Mouse (Mus musculus): ENCODE results near the gene Pi4ka. TPM values are rescaled to one million over a fixed set of nuclear protein-coding genes. Genes with fewer than 3 reads are reported as not detected.

Gene Pi4ka
- 100 to 1,000 TPM; 324 to 328 TPM for total RNA-seq (2021)

DNA sequence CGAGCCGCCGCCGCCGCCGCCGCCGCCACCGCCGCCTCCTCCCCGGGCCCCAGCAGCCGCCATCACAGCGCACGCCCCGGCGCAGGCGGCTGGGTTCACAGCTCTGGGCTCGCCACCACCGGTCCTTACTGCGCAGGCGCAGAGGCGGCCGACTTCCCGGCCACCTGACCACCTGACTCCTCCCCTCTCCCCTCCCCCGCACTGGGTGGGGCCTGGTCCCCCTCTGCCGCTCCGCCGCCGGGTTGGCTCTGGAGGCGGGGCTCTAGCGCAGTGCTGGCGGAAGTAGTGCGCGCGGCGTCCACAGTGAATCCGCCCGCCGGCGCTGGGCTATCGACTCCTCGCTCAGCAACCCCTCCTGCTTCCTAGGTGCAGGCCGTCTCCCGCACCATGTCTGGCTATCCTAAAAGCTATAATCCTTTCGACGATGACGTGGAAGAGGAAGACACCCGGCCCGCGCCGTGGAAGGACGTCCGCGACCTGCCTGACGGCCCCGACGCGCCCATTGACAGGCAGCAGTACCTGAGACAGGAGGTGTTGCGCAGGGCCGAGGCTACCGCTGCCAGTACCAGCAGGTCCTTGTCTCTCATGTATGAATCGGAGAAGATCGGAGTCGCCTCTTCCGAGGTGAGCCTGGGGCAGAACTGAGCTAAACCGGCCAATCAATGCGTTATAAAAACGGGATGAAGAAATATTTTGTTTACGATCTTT is at the start of gene Pi4ka, which contains the start of gene Snap29:
TSS of gene Pi4ka (minus strand) at position 579 of the 708 bp plus-strand sequence.
TSS of gene Snap29 (plus strand) at position 251 of the 708 bp plus-strand sequence.
- intact Hi-C loops (cut with DNase I), result loop anchor here (1.0 to 5.0 kb wide), 3 partner anchors 23 to 126 kb away; partner anchors contain the start of gene Thap7
- peak; percentile 100 for DNase-seq (ENCODE audit: low spot score in 2 of 2)

DNA sequence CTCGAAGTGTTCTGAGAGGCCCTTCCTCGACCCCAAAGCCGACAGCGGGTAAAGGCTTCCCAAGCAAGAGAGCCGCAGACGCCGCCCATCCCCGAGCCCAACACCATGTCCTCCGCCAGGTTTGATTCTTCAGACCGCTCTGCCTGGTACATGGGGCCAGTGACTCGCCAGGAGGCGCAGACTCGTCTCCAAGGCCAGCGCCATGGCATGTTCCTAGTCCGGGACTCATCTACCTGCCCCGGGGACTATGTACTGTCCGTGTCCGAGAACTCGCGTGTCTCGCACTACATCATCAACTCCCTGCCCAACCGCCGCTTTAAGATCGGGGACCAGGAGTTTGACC is 46.2 kb upstream of the Pi4ka start:
- DNase-seq (ENCODE audit: low spot score in 2 of 2), result peak in 1 of 2 experiments; percentile 49

GRCm38 (mm10) chr16:17451541-17452372 is 45.6 kb upstream of the Pi4ka start, which contains the start of gene Crkl:
TSS of gene Crkl (plus strand) at chr16:17451987.
- intact Hi-C loops (cut with DNase I), result loop anchor here (1.0 kb wide), 1 partner anchor 46 kb away; the partner anchor contains the start of gene Snap29

More for the DNA sequence above, 46.2 kb upstream of the Pi4ka start:
- intact Hi-C loops (cut with DNase I), result loop anchor here (1.0 kb wide), 1 partner anchor 47 kb away; the partner anchor contains the start of gene Snap29

GRCm38 (mm10) chr16:17432576-17432975 is 26.5 kb upstream of the Pi4ka start:
- DNase-seq (ENCODE audit: low spot score in 2 of 2), result peak in 1 of 2 experiments; percentile 19
- intact Hi-C loops (cut with DNase I), result no loop called here

More at GRCm38 (mm10) chr16:17451541-17452372, 45.6 kb upstream of the Pi4ka start, which contains the start of gene Crkl:
- DNase-seq (ENCODE audit: low spot score in 2 of 2), result peak; percentile 97 to 98

DNA sequence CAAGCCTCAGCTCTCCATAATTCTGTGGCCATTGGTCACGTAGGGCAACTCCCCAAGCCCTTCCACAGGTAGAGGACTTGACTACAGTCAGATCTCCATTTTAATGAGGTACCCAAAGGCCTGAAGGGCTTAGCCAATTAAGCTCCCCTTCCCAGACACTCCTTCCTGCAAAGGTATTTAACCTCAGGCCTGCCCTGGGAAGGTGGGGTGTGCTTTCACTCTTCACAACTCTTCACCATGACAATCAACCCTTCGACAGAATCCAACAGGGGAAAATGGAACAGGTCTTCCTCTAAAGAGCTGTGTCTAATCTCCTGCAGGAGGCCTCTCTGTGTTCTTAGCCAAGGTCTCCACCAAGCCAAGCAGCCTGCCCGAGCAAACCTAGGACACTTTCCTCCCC is 16.9 kb upstream of the Pi4ka start:
- intact Hi-C loops (cut with DNase I), result no loop called here

GRCm38 (mm10) chr16:17410209-17410608 is 4.1 kb upstream of the Pi4ka start:
- DNase-seq (ENCODE audit: low spot score in 2 of 2), result no peak
- intact Hi-C loops (cut with DNase I), result no loop called here

More for the DNA sequence above, 16.9 kb upstream of the Pi4ka start:
- DNase-seq (ENCODE audit: low spot score in 2 of 2), result no peak

GRCm38 (mm10) chr16:17409046-17409445 is 2.9 kb upstream of the Pi4ka start:
- intact Hi-C loops (cut with DNase I), result loop anchor here (5.0 kb wide), 1 partner anchor 123 kb away; the partner anchor contains the start of gene Thap7
- no peak for DNase-seq (ENCODE audit: low spot score in 2 of 2)

DNA sequence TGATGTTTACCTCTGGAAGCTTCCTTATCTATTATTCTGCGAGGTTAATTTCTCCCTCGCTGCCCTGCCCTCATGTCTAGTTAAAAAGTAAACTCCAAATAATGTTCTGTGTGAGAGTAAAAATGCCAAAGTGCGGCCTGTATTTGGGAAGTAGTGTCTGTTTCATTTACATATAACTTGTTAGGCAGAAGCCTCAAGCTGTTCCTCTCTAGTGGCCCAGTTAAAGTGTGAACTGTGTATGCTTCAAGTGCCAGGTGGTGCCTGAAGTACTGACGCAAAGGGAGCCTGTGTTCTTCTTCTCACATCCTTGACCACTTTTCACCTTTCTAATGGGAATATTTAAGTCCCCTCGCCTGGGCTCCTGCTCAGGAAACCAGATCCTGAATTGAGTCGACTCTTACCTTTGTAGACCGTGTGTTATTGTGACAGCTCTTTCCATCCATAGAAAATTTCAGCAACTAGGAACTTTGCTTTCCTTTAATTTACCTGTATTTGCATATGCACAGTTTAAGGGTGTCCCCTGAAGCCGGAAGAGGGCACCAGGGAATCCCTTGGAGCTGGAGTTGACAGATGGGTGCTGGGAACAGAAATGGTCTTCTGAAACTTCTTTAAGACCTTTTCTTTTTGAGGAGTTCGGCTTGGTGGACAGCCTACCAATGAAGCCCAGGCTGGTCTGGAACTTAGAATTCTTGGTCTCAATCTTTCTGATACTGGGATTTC is 558 bp upstream of the Pi4ka start:
- peak; percentile 24 to 66 for DNase-seq (ENCODE audit: low spot score in 2 of 2)
- intact Hi-C loops (cut with DNase I), result loop anchor here (5.0 kb wide), 1 partner anchor 126 kb away; the partner anchor contains the start of gene Thap7

DNA sequence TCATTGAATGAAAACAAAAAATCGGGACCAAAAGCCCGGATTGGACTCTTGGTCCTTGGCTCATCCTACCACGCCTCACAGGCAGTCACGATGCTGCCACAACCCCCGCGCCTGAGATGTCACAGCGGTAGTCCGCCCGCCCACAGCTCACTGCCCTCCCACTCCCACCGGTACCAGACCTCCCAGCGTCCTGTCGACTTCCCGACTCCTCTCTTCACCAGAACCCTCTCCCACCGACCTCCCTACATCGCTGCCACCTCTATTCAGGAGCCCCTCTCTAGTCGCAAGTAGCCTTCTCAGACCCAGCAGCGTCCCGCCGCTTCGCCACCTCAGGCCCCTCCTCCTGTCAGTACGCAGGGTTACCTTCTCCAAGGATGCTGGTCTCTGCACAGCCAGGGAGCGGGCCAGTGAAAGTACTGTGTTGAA is 830 bp downstream of the Pi4ka start:
- DNase-seq (ENCODE audit: low spot score in 2 of 2), result peak; percentile 81 to 95
- intact Hi-C loops (cut with DNase I), result loop anchor here (1.0 to 5.0 kb wide), 3 partner anchors 22 to 127 kb away; partner anchors contain the start of gene Thap7

GRCm38 (mm10) chr16:17402855-17403254 is 3.3 kb downstream of the Pi4ka start:
- intact Hi-C loops (cut with DNase I), result no loop called here
- DNase-seq (ENCODE audit: low spot score in 2 of 2), result peak in 1 of 2 experiments; percentile 35

DNA sequence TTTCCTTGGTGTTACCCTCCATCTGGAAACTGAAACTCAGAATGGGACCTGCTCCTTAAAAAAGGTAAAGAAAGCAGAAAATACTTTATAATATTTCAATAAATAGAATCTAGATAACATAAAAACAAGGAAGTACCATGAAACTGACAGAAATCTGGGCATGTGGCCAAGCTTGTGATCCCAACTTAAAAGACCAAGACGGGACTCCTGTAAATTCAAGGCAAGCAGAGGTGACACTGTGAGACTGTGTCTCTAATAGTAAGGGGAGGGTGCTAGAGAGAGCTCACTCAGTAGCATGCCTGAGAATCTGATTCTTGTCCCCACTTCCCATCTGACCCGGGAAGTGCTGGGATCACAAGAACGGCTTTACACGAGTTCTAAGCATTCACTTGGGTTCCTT is 13.3 kb downstream of the Pi4ka start:
- no peak for DNase-seq (ENCODE audit: low spot score in 2 of 2)
- intact Hi-C loops (cut with DNase I), result no loop called here

DNA sequence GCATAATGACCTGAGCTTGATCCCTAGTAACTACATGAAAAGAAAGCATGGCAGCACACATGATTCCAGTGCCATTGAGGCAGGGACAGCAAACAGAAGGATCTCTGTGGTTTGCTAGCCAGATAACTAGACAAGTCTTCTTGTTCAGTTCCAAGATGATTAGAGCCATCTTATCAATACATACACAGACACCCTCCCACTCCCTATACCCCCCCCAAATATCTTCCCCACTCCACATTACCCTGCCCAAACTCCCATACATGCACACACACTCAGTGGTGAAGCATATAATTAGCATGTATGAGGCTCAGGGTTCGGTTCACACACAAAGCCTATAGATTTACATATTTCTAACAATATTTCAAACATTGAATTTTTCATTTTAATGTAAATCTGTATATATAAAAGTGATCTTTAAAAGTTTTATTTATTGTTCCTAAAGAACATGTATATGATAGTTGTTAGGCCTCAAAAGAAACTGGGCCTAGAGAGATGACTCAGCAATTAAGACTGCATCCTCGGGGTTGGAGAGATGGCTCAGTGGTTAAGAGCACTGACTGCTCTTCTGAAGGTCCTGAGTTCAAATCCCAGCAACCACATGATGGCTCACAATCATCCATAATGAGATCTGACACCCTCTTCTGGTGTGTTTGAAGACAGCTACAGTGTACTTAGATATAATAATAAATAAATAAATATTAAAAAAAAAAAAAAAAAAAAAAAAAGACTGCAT is 22.4 kb downstream of the Pi4ka start:
- intact Hi-C loops (cut with DNase I), result loop anchor here (2.0 kb wide), 1 partner anchor 21 kb away; the partner anchor contains the start of gene Snap29
- DNase-seq (ENCODE audit: low spot score in 2 of 2), result no peak

- no peak for DNase-seq (ENCODE audit: low spot score in 2 of 2)
- intact Hi-C loops (cut with DNase I), result loop anchor here (2.0 kb wide), 1 partner anchor 22 kb away; the partner anchor contains the start of gene Snap29
Observed at GRCm38 (mm10) chr16:17382306-17382705, 23.8 kb downstream of the Pi4ka start.

DNA sequence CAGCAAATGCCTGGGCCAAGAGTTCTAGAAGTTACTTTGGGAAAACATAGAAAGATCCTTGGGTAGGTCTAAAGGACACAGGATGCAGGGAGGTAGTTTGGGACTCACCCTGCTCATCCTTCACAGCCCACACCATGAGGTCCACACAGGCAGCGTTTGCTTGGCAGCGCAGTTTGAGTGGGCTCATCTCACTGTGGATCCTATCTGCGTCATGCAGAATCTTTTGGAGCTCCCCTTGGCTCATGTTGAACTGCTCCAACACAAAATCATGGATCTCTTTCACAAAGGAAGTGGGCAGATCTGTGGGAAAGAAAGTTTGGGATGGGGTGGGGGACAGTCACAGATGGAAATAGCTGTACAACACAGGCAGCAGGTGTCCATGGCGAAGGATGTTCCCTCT is 47.3 kb downstream of the Pi4ka start:
- intact Hi-C loops (cut with DNase I), result no loop called here
- peak in 1 of 2 experiments; percentile 84 for DNase-seq (ENCODE audit: low spot score in 2 of 2)

DNA sequence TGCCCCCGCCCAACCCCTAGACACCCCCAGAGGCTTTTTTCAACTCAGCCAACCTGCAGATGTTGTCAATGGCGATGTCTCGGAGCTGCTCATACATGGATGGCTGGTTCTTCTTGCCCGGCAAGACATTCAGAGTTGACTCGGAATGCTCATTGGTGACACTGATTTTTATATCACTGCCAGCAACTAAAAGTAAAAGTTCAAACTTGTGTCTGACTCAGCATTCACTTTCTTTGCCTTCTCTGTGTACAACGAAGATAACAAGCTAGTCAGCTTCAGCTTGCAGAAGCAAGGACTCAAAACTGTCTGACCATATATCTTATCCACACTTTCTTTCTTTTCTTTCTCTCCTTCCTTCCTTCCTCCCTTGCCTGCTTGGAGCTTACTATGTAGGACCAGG is 50.1 kb downstream of the Pi4ka start:
- intact Hi-C loops (cut with DNase I), result no loop called here
- no peak for DNase-seq (ENCODE audit: low spot score in 2 of 2)

- intact Hi-C loops (cut with DNase I), result no loop called here
Observed at GRCm38 (mm10) chr16:17346766-17347165, 59.3 kb downstream of the Pi4ka start.

GRCm38 (mm10) chr16:17345813-17346155 is 60.3 kb downstream of the Pi4ka start:
- no peak for DNase-seq (ENCODE audit: low spot score in 2 of 2)
- intact Hi-C loops (cut with DNase I), result no loop called here

More at GRCm38 (mm10) chr16:17346766-17347165, 59.3 kb downstream of the Pi4ka start:
- no peak for DNase-seq (ENCODE audit: low spot score in 2 of 2)

- no peak for DNase-seq (ENCODE audit: low spot score in 2 of 2)
- intact Hi-C loops (cut with DNase I), result no loop called here
Observed at GRCm38 (mm10) chr16:17345141-17345812, 60.8 kb downstream of the Pi4ka start.

Data from left cerebral cortex, postnatal 25 days (tissue).